Mouse (Mus musculus) CD4-positive, CD25-positive, alpha-beta regulatory T cell, adult 2 months (primary cell): ENCODE data around the gene Commd9.

ENCODE experiments used
- DNase-seq: peaks from one replicate; pipeline ENCODE4 v3.0.0-alpha.2; 2012; ENCODE audit warnings: low read depth, low spot score

Gene Commd9

DNA sequence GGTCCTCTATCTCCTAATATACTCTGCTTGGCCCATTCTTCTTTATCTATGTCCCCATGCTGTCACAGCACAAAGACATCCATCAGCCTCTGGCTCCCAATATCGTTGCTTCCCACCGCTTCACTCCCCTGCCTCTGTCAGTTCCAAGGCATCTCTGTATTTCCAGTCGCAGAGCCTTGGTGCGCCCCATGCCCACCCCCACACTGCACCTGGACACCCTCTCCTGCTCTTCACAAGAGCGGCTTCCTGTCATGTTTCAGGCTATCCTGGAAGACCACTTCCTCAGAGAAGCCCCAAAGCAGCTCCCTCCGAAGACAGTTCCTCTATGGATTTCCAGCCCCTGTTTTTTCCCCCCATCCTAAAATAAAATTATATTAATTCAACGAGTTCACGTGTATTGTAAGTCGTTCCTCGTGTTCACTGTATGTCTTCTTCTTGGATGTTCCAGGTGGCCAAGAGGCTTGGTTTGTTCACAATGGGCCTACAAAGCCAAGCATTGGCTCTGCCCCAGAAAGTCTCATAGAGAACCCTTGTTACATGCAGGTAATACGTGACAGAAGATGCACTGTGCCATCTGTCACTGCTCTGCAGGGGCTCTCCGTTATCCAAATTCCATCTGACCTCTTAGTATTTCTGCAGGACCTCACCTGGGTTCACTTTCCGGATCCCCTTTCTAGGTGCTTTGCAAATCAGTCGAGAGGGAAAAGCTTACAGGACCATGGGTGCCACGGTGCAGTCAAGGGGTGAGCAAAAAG is 23.5 kb downstream of the Commd9 start:
- no peak for DNase-seq

DNA sequence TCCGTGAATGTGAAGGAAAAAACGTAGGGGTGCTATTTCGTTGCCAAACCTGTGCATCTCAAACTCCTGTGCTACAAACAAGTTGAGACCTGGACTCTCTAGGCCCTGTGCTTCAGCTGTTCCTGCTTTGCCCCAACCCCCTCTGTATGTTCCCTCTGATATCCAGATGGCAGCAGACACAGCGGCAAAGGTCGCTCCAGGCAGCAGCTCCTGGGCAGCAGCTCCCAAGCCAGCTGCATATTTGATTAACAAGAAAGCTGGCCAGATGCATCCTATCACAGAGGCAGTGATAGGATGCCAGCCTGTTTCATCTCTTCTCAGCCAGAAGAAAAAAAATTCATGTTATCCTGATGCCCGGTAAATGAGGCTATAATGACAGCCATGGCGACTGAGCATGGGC is 32.5 kb downstream of the Commd9 start:
- DNase-seq = no peak

DNA sequence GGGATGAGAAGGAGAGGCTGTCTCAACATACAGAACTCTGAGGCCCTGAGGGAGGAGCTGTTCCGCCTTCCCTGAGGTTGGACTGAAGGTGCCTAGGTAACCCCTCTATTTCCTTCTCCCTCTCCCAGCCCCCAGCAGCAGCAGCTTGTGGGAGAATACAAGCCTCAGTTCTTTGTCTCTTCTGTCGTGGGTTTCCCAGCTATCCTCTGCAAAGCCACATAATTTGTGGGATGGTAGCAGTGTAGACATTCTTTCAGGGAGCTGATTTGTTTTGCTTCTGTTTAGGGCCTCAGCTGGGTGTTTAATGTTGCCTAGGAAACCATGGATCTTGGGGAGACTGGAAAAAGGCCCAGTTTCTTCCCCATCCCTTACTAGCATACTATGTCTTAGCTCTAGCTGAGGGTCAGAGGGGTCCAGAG is 34.1 kb downstream of the Commd9 start:
- DNase-seq = no peak

DNA sequence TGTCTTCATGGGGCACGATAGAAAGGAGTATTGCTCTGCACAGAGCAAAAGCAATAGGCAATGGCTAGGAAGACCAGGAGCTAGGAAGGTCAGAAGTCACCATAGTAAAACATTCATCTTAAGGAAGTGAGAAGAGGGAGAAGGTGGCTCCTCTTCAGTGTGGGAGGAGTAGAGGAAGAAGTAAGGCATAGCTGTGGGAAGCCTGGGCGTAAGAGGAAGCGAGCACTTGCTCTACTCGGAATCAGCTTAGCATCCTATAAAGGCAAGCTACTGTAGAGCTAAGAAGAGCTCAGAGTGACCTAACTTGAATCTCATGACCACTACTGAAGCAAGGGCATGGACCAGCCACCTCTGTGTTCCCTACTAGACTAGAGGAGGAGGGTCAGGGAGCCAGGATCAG is 36.3 kb downstream of the Commd9 start:
- DNase-seq = no peak

DNA sequence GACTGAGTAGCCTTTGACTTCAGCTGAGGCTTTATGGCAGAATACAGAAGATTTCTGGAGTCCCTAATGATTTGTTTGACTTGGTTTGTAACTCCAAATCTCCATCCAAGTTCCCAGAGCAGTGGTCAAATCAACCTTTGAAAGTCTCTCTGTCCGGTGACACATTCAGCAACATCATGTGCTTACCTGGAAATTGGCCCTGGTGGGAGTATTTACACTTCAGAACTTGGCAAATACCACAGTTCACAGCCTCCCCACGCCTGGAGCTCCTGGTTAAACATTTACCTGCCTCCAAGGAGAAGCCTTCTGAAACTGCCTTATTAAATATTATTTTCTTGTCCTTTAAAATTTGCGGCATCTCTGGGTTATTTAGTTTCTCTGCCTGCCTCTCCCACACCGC is 37.1 kb downstream of the Commd9 start:
- DNase-seq = no peak

- no peak for DNase-seq
Measured at GRCm38 (mm10) chr2:101925183-101925582, 39.1 kb downstream of the Commd9 start.

GRCm38 (mm10) chr2:101925591-101926188 is 39.6 kb downstream of the Commd9 start:
- DNase-seq = no peak

DNA sequence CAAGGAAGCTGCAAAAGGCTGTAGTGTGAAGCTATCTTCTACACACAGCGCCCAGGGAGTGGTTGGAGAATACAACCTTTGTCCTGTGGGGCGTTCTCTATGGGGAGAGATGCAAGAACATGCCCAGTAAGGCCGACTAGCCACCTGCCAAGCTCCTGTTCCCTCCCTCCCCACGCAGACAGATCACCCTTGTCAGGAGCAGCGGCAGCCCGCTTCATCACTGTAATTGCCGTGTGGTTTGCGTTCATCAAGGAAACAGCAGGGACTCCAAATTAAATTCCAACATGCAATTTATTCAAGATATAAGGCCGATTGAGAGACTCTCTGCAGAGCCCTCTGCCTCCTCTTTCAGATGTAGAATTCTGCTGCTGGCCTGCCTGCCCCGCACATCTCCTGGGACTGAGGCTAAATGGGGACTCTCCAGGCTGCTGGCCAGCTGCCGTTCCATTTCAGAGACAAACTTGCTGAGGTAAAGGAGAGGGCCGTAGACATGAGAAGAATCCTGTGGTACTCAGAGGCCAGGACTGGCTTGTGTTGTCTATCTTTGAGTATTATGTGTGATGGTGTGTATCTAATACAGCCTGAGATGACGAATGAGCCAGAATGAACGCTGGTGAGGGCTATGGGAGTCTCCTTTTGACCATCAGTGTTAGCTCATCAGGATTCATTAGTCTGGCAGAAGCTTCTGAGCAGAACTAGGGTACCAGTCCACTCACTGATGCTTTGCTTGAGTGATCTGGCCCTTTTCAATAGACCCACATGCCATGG is 46.3 kb downstream of the Commd9 start:
- DNase-seq = no peak

GRCm38 (mm10) chr2:101933301-101933700 is 47.3 kb downstream of the Commd9 start:
- no peak for DNase-seq

- DNase-seq = no peak
Measured at GRCm38 (mm10) chr2:101935006-101935405, 49.0 kb downstream of the Commd9 start.

DNA sequence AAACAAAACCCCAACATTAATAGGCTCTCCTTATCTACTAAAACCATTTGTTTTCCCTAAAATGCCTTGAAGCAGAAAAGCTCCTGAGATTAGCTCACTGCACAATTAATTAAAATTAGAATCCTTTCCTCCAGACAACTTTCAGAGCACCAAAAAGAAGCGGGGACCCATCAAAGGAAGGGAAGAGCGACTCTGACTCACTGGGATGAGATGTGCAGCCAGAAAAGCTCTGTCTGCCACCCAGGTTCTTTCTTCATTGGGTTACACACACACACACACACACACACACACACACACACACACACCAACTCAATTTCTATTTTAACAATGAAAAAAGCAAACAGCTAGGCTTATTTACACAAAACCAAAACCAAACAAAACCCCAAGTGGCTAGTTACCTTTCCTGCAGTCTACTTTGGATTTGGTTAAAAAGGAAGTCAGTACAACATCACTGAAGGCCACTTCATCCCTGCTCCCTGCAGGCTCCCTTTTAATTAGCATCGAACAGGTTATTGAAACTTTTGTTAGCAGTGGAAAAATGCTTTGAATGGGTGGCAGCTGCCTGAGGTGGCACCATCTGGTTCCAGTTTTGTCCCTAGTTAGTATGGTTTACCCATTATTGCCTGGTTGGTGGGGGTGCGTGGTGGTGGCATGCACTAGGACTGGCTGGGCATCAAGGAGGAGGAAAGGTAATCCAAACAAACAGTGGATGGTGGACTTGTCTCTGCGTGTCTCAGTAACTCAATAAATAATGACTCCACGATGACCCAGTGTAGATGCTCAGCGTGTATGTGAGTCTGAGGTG is 64.9 kb downstream of the Commd9 start:
- no peak for DNase-seq
